Mouse (Mus musculus): ENCODE data around the gene Olfr299. TPM values are rescaled to one million over a fixed set of nuclear protein-coding genes. Genes with fewer than 3 reads are reported as not detected.

The Olfr299 gene
- not detected in 2 replicates for total RNA-seq (2017)

GRCm38 (mm10) chr7:86459621-86460020 is at the start of gene Olfr299:
TSS of gene Olfr299 (plus strand) at chr7:86459921.
- ATAC-seq (replicated peaks; ENCODE audit: low read depth, poor library complexity, severe bottlenecking) = no peak

GRCm38 (mm10) chr7:86492384-86492783 is 32.7 kb downstream of the Olfr299 start, which contains the start of gene Olfr298:
TSS of gene Olfr298 (minus strand) at chr7:86492484.
- ATAC-seq (replicated peaks; ENCODE audit: low read depth, poor library complexity, severe bottlenecking) = no peak

Other genes with a start within 250 kb of the Olfr299 start
- gene Vmn2r76, start 213.6 kb upstream of the Olfr299 start, total RNA-seq (2017) = not detected in 2 replicates
- not detected in 2 replicates for gene Olfr310, start 182.7 kb upstream of the Olfr299 start, total RNA-seq (2017)
- gene Olfr309, start 146.2 kb upstream of the Olfr299 start, total RNA-seq (2017) = not detected in 2 replicates
- not detected in 2 replicates for gene Olfr308, start 134.3 kb upstream of the Olfr299 start, total RNA-seq (2017)
- gene Olfr307, start 122.3 kb upstream of the Olfr299 start, total RNA-seq (2017) = not detected in 2 replicates
- gene Olfr305, start 93.0 kb upstream of the Olfr299 start, total RNA-seq (2017) = not detected in 2 replicates
- not detected in 2 replicates for gene Olfr304, start 73.3 kb upstream of the Olfr299 start, total RNA-seq (2017)
- not detected in 2 replicates for gene Olfr303, start 62.1 kb upstream of the Olfr299 start, total RNA-seq (2017)
- gene Olfr301, start 56.1 kb upstream of the Olfr299 start, total RNA-seq (2017) = not detected in 2 replicates
- gene Olfr298, start 32.6 kb downstream of the Olfr299 start, total RNA-seq (2017) = not detected in 2 replicates
- gene Olfr297, start 60.0 kb downstream of the Olfr299 start, total RNA-seq (2017) = not detected in 2 replicates
- not detected in 2 replicates for gene Olfr295, start 123.9 kb downstream of the Olfr299 start, total RNA-seq (2017)
- gene Olfr294, start 156.7 kb downstream of the Olfr299 start, total RNA-seq (2017) = not detected in 2 replicates
- gene Olfr293, start 189.1 kb downstream of the Olfr299 start, total RNA-seq (2017) = not detected in 2 replicates
- gene Olfr292, start 228.4 kb downstream of the Olfr299 start, total RNA-seq (2017) = not detected in 2 replicates

All from common myeloid progenitor, adult 5-6 weeks (primary cell).